Mouse (Mus musculus) CH12.LX (cell line): ENCODE results near the gene Thap2. TPM values are rescaled to one million over a fixed set of nuclear protein-coding genes. Genes with fewer than 3 reads are reported as not detected.

Experiments used
- DNase-seq: peaks from one replicate; pipeline ENCODE4 v3.0.0-alpha.2; 2013; ENCODE audit errors: extremely low read depth
- H3K27ac ChIP-seq: 2 replicates; pipeline ENCODE4 v1.5.1; 2012; ENCODE audit warnings: low read depth, mild to moderate bottlenecking, control low read depth, moderate library complexity; ENCODE audit not compliant: insufficient read depth
- H3K27me3 ChIP-seq: replicated peaks from 2 replicates; pipeline ENCODE3; 2012; ENCODE audit warnings: inconsistent platforms
- H3K36me3 ChIP-seq, 2 experiments: replicated peaks in 1 of 2; 2 replicates each; pipeline versions ENCODE3 to v1.6.1; 2012; ENCODE audit warnings: inconsistent platforms in 1 of 2, low read length in 1 of 2, mild to moderate bottlenecking in 1 of 2, mixed read lengths in 1 of 2, moderate library complexity in 1 of 2; ENCODE audit not compliant: control insufficient read depth in 1 of 2, insufficient read depth in 1 of 2
- H3K4me1 ChIP-seq, 2 experiments: 2 replicates each; pipeline ENCODE4 v1.6.1; 2012; ENCODE audit warnings: inconsistent platforms in 1 of 2, moderate library complexity in 1 of 2; ENCODE audit not compliant: insufficient read depth in 2 of 2, control insufficient read depth in 1 of 2
- H3K4me2 ChIP-seq: 2 replicates; pipeline ENCODE4 v1.6.1; 2012; ENCODE audit warnings: low read depth, mild to moderate bottlenecking, control low read depth; ENCODE audit not compliant: poor library complexity, insufficient read depth, severe bottlenecking
- H3K4me3 ChIP-seq, 3 experiments: fragments of 150-350 bp in 1 of 3; sonication (generic) in 1 of 3; replicated peaks in 1 of 3; 2 replicates each; pipeline versions ENCODE3 to v1.5.1; 2011 to 2012; ENCODE audit warnings: low read depth in 2 of 3, low read length in 2 of 3, mild to moderate bottlenecking in 2 of 3, moderate library complexity in 2 of 3, control low read depth in 1 of 3, improper control_type of control experiment in 1 of 3, inconsistent platforms in 1 of 3, mixed read lengths in 1 of 3; ENCODE audit not compliant: poor library complexity in 1 of 3
- H3K79me2 ChIP-seq: replicated peaks from 2 replicates; pipeline ENCODE4 v1.6.1; 2012; ENCODE audit warnings: mild to moderate bottlenecking, moderate library complexity; ENCODE audit not compliant: control insufficient read depth, poor library complexity, insufficient read depth, severe bottlenecking; ENCODE audit errors: extremely low read depth
- H3K9ac ChIP-seq: 2 replicates; pipeline ENCODE4 v1.6.1; 2012; ENCODE audit warnings: low read depth, mild to moderate bottlenecking, control low read depth, moderate library complexity; ENCODE audit not compliant: insufficient read depth
- H3K9me3 ChIP-seq: replicated peaks from 2 replicates; pipeline ENCODE3; 2012; ENCODE audit warnings: low read length, inconsistent platforms, mixed read lengths
- BHLHE40 ChIP-seq: IDR thresholded peaks from 2 replicates; pipeline ENCODE4 v1.6.1; 2011; ENCODE audit warnings: mild to moderate bottlenecking, low read depth, low read length, improper control_type of control experiment
- CHD1 ChIP-seq: IDR thresholded peaks from 2 replicates; pipeline ENCODE4 v1.6.1; 2012; ENCODE audit warnings: low read depth, low read length, improper control_type of control experiment, inconsistent platforms
- CHD2 ChIP-seq: IDR thresholded peaks from 2 replicates; pipeline ENCODE4 v1.6.1; 2011; ENCODE audit warnings: low read length, improper control_type of control experiment
- CTCF ChIP-seq, 2 experiments: IDR thresholded peaks in 1 of 2; conservative IDR thresholded peaks in 1 of 2; 2 replicates each; pipeline ENCODE4 v1.5.1; 2011 to 2012; ENCODE audit warnings: low read depth in 2 of 2, low read length in 2 of 2, improper control_type of control experiment in 1 of 2, inconsistent platforms in 1 of 2, mild to moderate bottlenecking in 1 of 2, moderate library complexity in 1 of 2
- E2F4 ChIP-seq: IDR thresholded peaks from 2 replicates; pipeline ENCODE4 v1.6.1; 2011; ENCODE audit warnings: low read depth, low read length, improper control_type of control experiment; ENCODE audit not compliant: insufficient replicate concordance
- ELF1 ChIP-seq: IDR thresholded peaks from 2 replicates; pipeline ENCODE4 v1.6.1; 2014; ENCODE audit warnings: low read depth, mild to moderate bottlenecking, inconsistent platforms, low read length, improper control_type of control experiment
- EP300 ChIP-seq: IDR thresholded peaks from 2 replicates; pipeline ENCODE4 v1.6.1; 2011; ENCODE audit warnings: low read length, improper control_type of control experiment
- ETS1 ChIP-seq: conservative IDR thresholded peaks from 2 replicates; pipeline ENCODE4 v1.6.1; 2012; ENCODE audit warnings: low read depth, mild to moderate bottlenecking, inconsistent platforms, low read length, improper control_type of control experiment, moderate library complexity
- GABPA ChIP-seq: IDR thresholded peaks from 2 replicates; pipeline ENCODE4 v1.6.1; 2012; ENCODE audit warnings: low read depth, low read length, improper control_type of control experiment, inconsistent platforms; ENCODE audit not compliant: insufficient replicate concordance
- HCFC1 ChIP-seq: IDR thresholded peaks from 2 replicates; pipeline ENCODE4 v1.6.1; 2012; ENCODE audit warnings: low read depth, mild to moderate bottlenecking, inconsistent platforms, low read length, improper control_type of control experiment
- IRF4 ChIP-seq: IDR thresholded peaks from 2 replicates; pipeline ENCODE4 v1.6.1; 2014; ENCODE audit warnings: low read depth, mild to moderate bottlenecking, inconsistent platforms, low read length, improper control_type of control experiment
- JUN ChIP-seq: IDR thresholded peaks from 2 replicates; pipeline ENCODE4 v1.6.1; 2011; ENCODE audit warnings: low read depth, mild to moderate bottlenecking, low read length, improper control_type of control experiment, moderate library complexity; ENCODE audit not compliant: insufficient read depth
- JUND ChIP-seq: conservative IDR thresholded peaks from 2 replicates; pipeline ENCODE4 v1.6.1; 2011; ENCODE audit warnings: low read depth, low read length, improper control_type of control experiment
- KAT2A ChIP-seq: IDR thresholded peaks from 2 replicates; pipeline ENCODE4 v1.6.1; 2012; ENCODE audit warnings: low read length, improper control_type of control experiment, inconsistent platforms; ENCODE audit not compliant: insufficient replicate concordance
- MAX ChIP-seq: IDR thresholded peaks from 2 replicates; pipeline ENCODE4 v1.6.1; 2011; ENCODE audit warnings: low read length, improper control_type of control experiment
- MAZ ChIP-seq: IDR thresholded peaks from 2 replicates; pipeline ENCODE4 v1.6.1; 2012; ENCODE audit warnings: low read depth, mild to moderate bottlenecking, inconsistent platforms, low read length, improper control_type of control experiment, moderate library complexity
- MEF2A ChIP-seq: IDR thresholded peaks from 2 replicates; pipeline ENCODE4 v1.6.1; 2014; ENCODE audit warnings: low read depth, mild to moderate bottlenecking, inconsistent platforms, low read length, improper control_type of control experiment, borderline replicate concordance
- MXI1 ChIP-seq: IDR thresholded peaks from 2 replicates; pipeline ENCODE4 v1.6.1; 2011; ENCODE audit warnings: mild to moderate bottlenecking, low read depth, low read length, improper control_type of control experiment
- MYC ChIP-seq: IDR thresholded peaks from 2 replicates; pipeline ENCODE4 v1.6.1; 2011; ENCODE audit warnings: low read depth, mild to moderate bottlenecking, improper control_type of control experiment, low read length
- NELFE ChIP-seq: IDR thresholded peaks from 2 replicates; pipeline ENCODE4 v1.6.1; 2011; ENCODE audit warnings: low read depth, low read length, improper control_type of control experiment
- NRF1 ChIP-seq: IDR thresholded peaks from 2 replicates; pipeline ENCODE4 v1.6.1; 2014; ENCODE audit warnings: low read depth, mild to moderate bottlenecking, inconsistent platforms, low read length, improper control_type of control experiment, moderate library complexity
- PAX5 ChIP-seq: IDR thresholded peaks from 2 replicates; pipeline ENCODE4 v1.6.1; 2012; ENCODE audit warnings: low read length, inconsistent platforms, mixed read lengths
- POLR2AphosphoS2 ChIP-seq: IDR thresholded peaks from 2 replicates; pipeline ENCODE4 v1.6.1; 2011; ENCODE audit warnings: low read depth, low read length, improper control_type of control experiment
- RCOR1 ChIP-seq: conservative IDR thresholded peaks from 2 replicates; pipeline ENCODE4 v1.6.1; 2012; ENCODE audit warnings: low read depth, mild to moderate bottlenecking, inconsistent platforms, low read length, improper control_type of control experiment
- SMC3 ChIP-seq: IDR thresholded peaks from 2 replicates; pipeline ENCODE4 v1.6.1; 2011; ENCODE audit warnings: low read depth, low read length, improper control_type of control experiment
- TCF12 ChIP-seq: IDR thresholded peaks from 2 replicates; pipeline ENCODE4 v1.6.1; 2014; ENCODE audit warnings: low read depth, mild to moderate bottlenecking, inconsistent platforms, low read length, improper control_type of control experiment
- UBTF ChIP-seq: IDR thresholded peaks from 2 replicates; pipeline ENCODE4 v1.6.1; 2012; ENCODE audit warnings: low read depth, mild to moderate bottlenecking, inconsistent platforms, low read length, improper control_type of control experiment, moderate library complexity
- USF1 ChIP-seq: IDR thresholded peaks from 2 replicates; pipeline ENCODE4 v1.6.1; 2014; ENCODE audit warnings: low read depth, mild to moderate bottlenecking, inconsistent platforms, low read length, improper control_type of control experiment
- ZC3H11A ChIP-seq: IDR thresholded peaks from 2 replicates; pipeline ENCODE4 v1.6.1; 2012; ENCODE audit warnings: low read depth, mild to moderate bottlenecking, inconsistent platforms, low read length, improper control_type of control experiment
- ZKSCAN1 ChIP-seq: IDR thresholded peaks from 2 replicates; pipeline ENCODE4 v1.6.1; 2012; ENCODE audit warnings: low read depth, inconsistent platforms, low read length, improper control_type of control experiment, borderline replicate concordance
- ZMIZ1 ChIP-seq: IDR thresholded peaks from 2 replicates; pipeline ENCODE4 v1.6.1; 2012; ENCODE audit warnings: low read depth, mild to moderate bottlenecking, inconsistent platforms, low read length, improper control_type of control experiment
- ZNF384 ChIP-seq: IDR thresholded peaks from 2 replicates; pipeline ENCODE4 v1.6.1; 2012; ENCODE audit warnings: low read depth, low read length, improper control_type of control experiment, inconsistent platforms
- dilution Hi-C: fragments of 300-500 bp; cut with MboI; formaldehyde crosslinking; loops from 2 replicates; pipeline ENCODE4 v1.14.3; 2020; ENCODE audit warnings: low sequenced_read_pairs; ENCODE audit not compliant: extremely low pct_unique_long_range_greater_than_20kb, extremely low pct_ligation_motif_present
- in situ Hi-C: fragments of 300-500 bp; cut with MboI; formaldehyde crosslinking; loops from 3 replicates; pipeline ENCODE4 v1.14.3; 2019; ENCODE audit warnings: low sequenced_read_pairs, low pct_ligation_motif_present, low pct_unique_long_range_greater_than_20kb, mixed read lengths
- polyA plus RNA-seq: library from polyadenylated mRNA; unstranded; fragments of >175 nt; gene quantifications from 2 replicates; pipeline ENCODE4 v1.2.1, GENCODE M21; 2012; ENCODE audit warnings: low read depth; ENCODE audit not compliant: insufficient read length
- total RNA-seq, 2 experiments: library from RNA; depleted of rRNA; stranded (reverse); fragments of 300-350 nt in 1 of 2; fragments of >200 nt in 1 of 2; gene quantifications; 2 replicates each; pipeline ENCODE4 v1.2.3; 2012 to 2014

The Thap2 gene
- total and polyA plus RNA-seq, 3 experiments: 4.8 to 11.3 (median 7.9) TPM

DNA sequence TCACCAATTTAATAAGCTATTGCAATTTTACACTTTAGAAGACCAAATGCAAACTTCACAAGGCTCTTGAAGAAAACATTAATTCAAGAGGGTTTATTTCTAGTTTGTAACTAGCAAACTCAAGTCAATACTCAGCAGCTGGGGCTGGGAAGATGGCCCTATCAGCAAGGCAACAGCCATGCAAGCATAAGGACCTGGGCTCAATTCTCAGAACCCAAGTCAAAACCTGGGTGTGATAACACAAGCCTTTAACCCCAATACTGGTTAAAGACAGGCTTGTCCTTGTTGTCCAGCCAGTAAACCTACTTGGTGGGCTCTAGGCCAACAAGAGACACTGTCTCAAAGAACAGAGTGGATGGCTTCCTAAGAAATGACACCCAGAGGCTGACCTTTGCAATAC, 37.8 kb downstream of the Thap2 start:
- H3K4me2 ChIP-seq: no peak overlapping the region
- no peaks in the 10 kb centered on the region for H3K79me2 ChIP-seq
- no peak overlapping the region for H3K4me3 ChIP-seq
- H3K27ac ChIP-seq: no peak overlapping the region
- in situ Hi-C loops (no loop called here), dilution Hi-C loops (no loop called here)
- peaks cover 4% of the 10 kb centered on the region for H3K9me3 ChIP-seq
- TF ChIP-seq CTCF (conservative IDR thresholded peaks at IDR 0.05 in 1 of 2, IDR thresholded peaks at IDR 0.05 in 1 of 2; ENCODE audit: low read depth in 2 of 2, low read length in 2 of 2): no peak
- no peak for TF ChIP-seq ZMIZ1
- no peak for TF ChIP-seq POLR2AphosphoS2
- TF ChIP-seq ETS1: no peak
- TF ChIP-seq HCFC1: no peak
- TF ChIP-seq JUND: no peak
- no peak for TF ChIP-seq UBTF
- no peak for TF ChIP-seq CHD1
- no peak for TF ChIP-seq SMC3
- no peak for TF ChIP-seq MXI1
- no peak for TF ChIP-seq JUN
- no peak for TF ChIP-seq EP300
- TF ChIP-seq BHLHE40: no peak
- no peak for TF ChIP-seq E2F4
- no peak for TF ChIP-seq MAZ
- no peak for TF ChIP-seq ZKSCAN1
- TF ChIP-seq USF1: no peak
- no peak for TF ChIP-seq MAX
- TF ChIP-seq IRF4: no peak
- H3K4me1 ChIP-seq: peaks cover 12 to 32% of the 10 kb centered on the region in 2 experiments
- H3K9ac ChIP-seq: no peak overlapping the region
- no peak for DNase-seq
- H3K36me3 ChIP-seq: peaks cover 32 to 58% of the 10 kb centered on the region in 2 experiments
- no peaks in the 10 kb centered on the region for H3K27me3 ChIP-seq

DNA sequence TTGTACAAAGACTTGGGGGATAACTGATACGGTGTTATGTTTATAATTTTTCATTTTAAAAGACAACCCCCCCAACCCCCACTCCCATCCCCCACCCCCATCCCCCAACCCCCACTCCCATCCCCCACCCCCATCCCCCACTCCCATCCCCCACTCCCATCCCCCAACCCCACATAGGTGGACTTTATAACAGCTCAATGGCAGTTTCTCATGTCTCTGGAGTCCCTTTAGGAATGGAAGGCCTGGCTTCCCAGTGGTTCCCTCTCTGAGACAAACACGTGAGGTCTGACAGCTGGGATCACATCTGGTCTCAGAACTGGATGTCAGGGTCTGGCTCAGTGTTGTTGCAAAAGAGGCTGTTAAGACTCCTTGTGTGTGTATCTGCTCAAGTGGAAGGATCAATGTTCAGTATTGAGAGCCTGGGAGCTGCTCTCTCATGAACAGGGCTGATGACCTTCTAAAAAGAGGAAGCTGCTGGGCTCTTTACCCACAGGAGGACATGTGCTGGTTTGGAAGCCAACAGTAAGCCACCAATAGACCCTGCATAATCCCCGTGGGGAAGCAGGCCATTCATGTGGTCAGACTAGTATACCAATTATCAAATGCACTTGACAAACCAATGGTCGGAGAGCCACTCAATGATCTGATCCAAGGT, 41.3 kb downstream of the Thap2 start:
- in situ Hi-C loops (no loop called here), dilution Hi-C loops (no loop called here)
- Histone ChIP-seq H3K9ac (0 out of 2 replicates have a peak overlapping the region, but pooled peaks have one; percentile 35), H3K27ac (peak overlapping the region; percentile 87), H3K79me2 (no peaks in the 10 kb centered on the region), H3K4me1 (peaks cover 8 to 38% of the 10 kb centered on the region in 2 experiments), H3K4me2 (peak overlapping the region; percentile 71), H3K36me3 (peaks cover 39 to 71% of the 10 kb centered on the region in 2 experiments), H3K4me3 (no peak overlapping the region), H3K27me3 (no peaks in the 10 kb centered on the region), H3K9me3 (peaks cover 4% of the 10 kb centered on the region)
- DNase-seq: peak; percentile 64
- TF ChIP-seq HCFC1 (no peak), E2F4 (no peak), CHD2 (peak; percentile 91), ELF1 (no peak), BHLHE40 (peak; percentile 43), NRF1 (no peak), POLR2AphosphoS2 (no peak), ETS1 (no peak), MYC (peak; percentile 68; the same call in 1 of the 2 replicates), KAT2A (no peak), CTCF (conservative IDR thresholded peaks at IDR 0.05 in 1 of 2, IDR thresholded peaks at IDR 0.05 in 1 of 2; ENCODE audit: low read depth in 2 of 2, low read length in 2 of 2) (no peak), MXI1 (no peak), GABPA (no peak), ZC3H11A (no peak), ZNF384 (no peak), MEF2A (0 out of 2 replicates have a peak, but pooled peaks have one; percentile 18), NELFE (no peak), PAX5 (no peak), RCOR1 (no peak), TCF12 (no peak), MAX (peak; percentile 67; the same call in 1 of the 2 replicates)
